Mouse (Mus musculus) CH12.LX (cell line): ENCODE data around the gene Snrpd3. TPM values are rescaled to one million over a fixed set of nuclear protein-coding genes. Genes with fewer than 3 reads are reported as not detected.

Experiments
- DNase-seq: peaks from one replicate; pipeline ENCODE4 v3.0.0-alpha.2; 2013; ENCODE audit errors: extremely low read depth
- H3K27ac ChIP-seq: 2 replicates; pipeline ENCODE4 v1.5.1; 2012; ENCODE audit warnings: low read depth, mild to moderate bottlenecking, control low read depth, moderate library complexity; ENCODE audit not compliant: insufficient read depth
- H3K27me3 ChIP-seq: replicated peaks from 2 replicates; pipeline ENCODE3; 2012; ENCODE audit warnings: inconsistent platforms
- H3K36me3 ChIP-seq, 2 experiments: replicated peaks in 1 of 2; 2 replicates each; pipeline versions ENCODE3 to v1.6.1; 2012; ENCODE audit warnings: inconsistent platforms in 1 of 2, low read length in 1 of 2, mild to moderate bottlenecking in 1 of 2, mixed read lengths in 1 of 2, moderate library complexity in 1 of 2; ENCODE audit not compliant: control insufficient read depth in 1 of 2, insufficient read depth in 1 of 2
- H3K4me1 ChIP-seq, 2 experiments: 2 replicates each; pipeline ENCODE4 v1.6.1; 2012; ENCODE audit warnings: inconsistent platforms in 1 of 2, moderate library complexity in 1 of 2; ENCODE audit not compliant: insufficient read depth in 2 of 2, control insufficient read depth in 1 of 2
- H3K4me2 ChIP-seq: 2 replicates; pipeline ENCODE4 v1.6.1; 2012; ENCODE audit warnings: low read depth, mild to moderate bottlenecking, control low read depth; ENCODE audit not compliant: poor library complexity, insufficient read depth, severe bottlenecking
- H3K4me3 ChIP-seq, 3 experiments: fragments of 150-350 bp in 1 of 3; sonication (generic) in 1 of 3; replicated peaks in 1 of 3; 2 replicates each; pipeline versions ENCODE3 to v1.5.1; 2011 to 2012; ENCODE audit warnings: low read depth in 2 of 3, low read length in 2 of 3, mild to moderate bottlenecking in 2 of 3, moderate library complexity in 2 of 3, control low read depth in 1 of 3, improper control_type of control experiment in 1 of 3, inconsistent platforms in 1 of 3, mixed read lengths in 1 of 3; ENCODE audit not compliant: poor library complexity in 1 of 3
- H3K79me2 ChIP-seq: replicated peaks from 2 replicates; pipeline ENCODE4 v1.6.1; 2012; ENCODE audit warnings: mild to moderate bottlenecking, moderate library complexity; ENCODE audit not compliant: control insufficient read depth, poor library complexity, insufficient read depth, severe bottlenecking; ENCODE audit errors: extremely low read depth
- H3K9ac ChIP-seq: 2 replicates; pipeline ENCODE4 v1.6.1; 2012; ENCODE audit warnings: low read depth, mild to moderate bottlenecking, control low read depth, moderate library complexity; ENCODE audit not compliant: insufficient read depth
- H3K9me3 ChIP-seq: replicated peaks from 2 replicates; pipeline ENCODE3; 2012; ENCODE audit warnings: low read length, inconsistent platforms, mixed read lengths
- BHLHE40 ChIP-seq: IDR thresholded peaks from 2 replicates; pipeline ENCODE4 v1.6.1; 2011; ENCODE audit warnings: mild to moderate bottlenecking, low read depth, low read length, improper control_type of control experiment
- CHD1 ChIP-seq: IDR thresholded peaks from 2 replicates; pipeline ENCODE4 v1.6.1; 2012; ENCODE audit warnings: low read depth, low read length, improper control_type of control experiment, inconsistent platforms
- CHD2 ChIP-seq: IDR thresholded peaks from 2 replicates; pipeline ENCODE4 v1.6.1; 2011; ENCODE audit warnings: low read length, improper control_type of control experiment
- CTCF ChIP-seq, 2 experiments: IDR thresholded peaks in 1 of 2; conservative IDR thresholded peaks in 1 of 2; 2 replicates each; pipeline ENCODE4 v1.5.1; 2011 to 2012; ENCODE audit warnings: low read depth in 2 of 2, low read length in 2 of 2, improper control_type of control experiment in 1 of 2, inconsistent platforms in 1 of 2, mild to moderate bottlenecking in 1 of 2, moderate library complexity in 1 of 2
- GABPA ChIP-seq: IDR thresholded peaks from 2 replicates; pipeline ENCODE4 v1.6.1; 2012; ENCODE audit warnings: low read depth, low read length, improper control_type of control experiment, inconsistent platforms; ENCODE audit not compliant: insufficient replicate concordance
- HCFC1 ChIP-seq: IDR thresholded peaks from 2 replicates; pipeline ENCODE4 v1.6.1; 2012; ENCODE audit warnings: low read depth, mild to moderate bottlenecking, inconsistent platforms, low read length, improper control_type of control experiment
- JUN ChIP-seq: IDR thresholded peaks from 2 replicates; pipeline ENCODE4 v1.6.1; 2011; ENCODE audit warnings: low read depth, mild to moderate bottlenecking, low read length, improper control_type of control experiment, moderate library complexity; ENCODE audit not compliant: insufficient read depth
- JUND ChIP-seq: conservative IDR thresholded peaks from 2 replicates; pipeline ENCODE4 v1.6.1; 2011; ENCODE audit warnings: low read depth, low read length, improper control_type of control experiment
- MAFK ChIP-seq: IDR thresholded peaks from 2 replicates; pipeline ENCODE4 v1.6.1; 2011; ENCODE audit warnings: low read length, improper control_type of control experiment; ENCODE audit not compliant: insufficient replicate concordance
- MAZ ChIP-seq: IDR thresholded peaks from 2 replicates; pipeline ENCODE4 v1.6.1; 2012; ENCODE audit warnings: low read depth, mild to moderate bottlenecking, inconsistent platforms, low read length, improper control_type of control experiment, moderate library complexity
- MEF2A ChIP-seq: IDR thresholded peaks from 2 replicates; pipeline ENCODE4 v1.6.1; 2014; ENCODE audit warnings: low read depth, mild to moderate bottlenecking, inconsistent platforms, low read length, improper control_type of control experiment, borderline replicate concordance
- MXI1 ChIP-seq: IDR thresholded peaks from 2 replicates; pipeline ENCODE4 v1.6.1; 2011; ENCODE audit warnings: mild to moderate bottlenecking, low read depth, low read length, improper control_type of control experiment
- MYC ChIP-seq: IDR thresholded peaks from 2 replicates; pipeline ENCODE4 v1.6.1; 2011; ENCODE audit warnings: low read depth, mild to moderate bottlenecking, improper control_type of control experiment, low read length
- NELFE ChIP-seq: IDR thresholded peaks from 2 replicates; pipeline ENCODE4 v1.6.1; 2011; ENCODE audit warnings: low read depth, low read length, improper control_type of control experiment
- NRF1 ChIP-seq: IDR thresholded peaks from 2 replicates; pipeline ENCODE4 v1.6.1; 2014; ENCODE audit warnings: low read depth, mild to moderate bottlenecking, inconsistent platforms, low read length, improper control_type of control experiment, moderate library complexity
- POLR2AphosphoS2 ChIP-seq: IDR thresholded peaks from 2 replicates; pipeline ENCODE4 v1.6.1; 2011; ENCODE audit warnings: low read depth, low read length, improper control_type of control experiment
- RAD21 ChIP-seq: IDR thresholded peaks from 2 replicates; pipeline ENCODE4 v1.6.1; 2011; ENCODE audit warnings: low read depth, mild to moderate bottlenecking, low read length, improper control_type of control experiment, moderate library complexity
- RCOR1 ChIP-seq: conservative IDR thresholded peaks from 2 replicates; pipeline ENCODE4 v1.6.1; 2012; ENCODE audit warnings: low read depth, mild to moderate bottlenecking, inconsistent platforms, low read length, improper control_type of control experiment
- SMC3 ChIP-seq: IDR thresholded peaks from 2 replicates; pipeline ENCODE4 v1.6.1; 2011; ENCODE audit warnings: low read depth, low read length, improper control_type of control experiment
- UBTF ChIP-seq: IDR thresholded peaks from 2 replicates; pipeline ENCODE4 v1.6.1; 2012; ENCODE audit warnings: low read depth, mild to moderate bottlenecking, inconsistent platforms, low read length, improper control_type of control experiment, moderate library complexity
- ZC3H11A ChIP-seq: IDR thresholded peaks from 2 replicates; pipeline ENCODE4 v1.6.1; 2012; ENCODE audit warnings: low read depth, mild to moderate bottlenecking, inconsistent platforms, low read length, improper control_type of control experiment
- ZKSCAN1 ChIP-seq: IDR thresholded peaks from 2 replicates; pipeline ENCODE4 v1.6.1; 2012; ENCODE audit warnings: low read depth, inconsistent platforms, low read length, improper control_type of control experiment, borderline replicate concordance
- ZMIZ1 ChIP-seq: IDR thresholded peaks from 2 replicates; pipeline ENCODE4 v1.6.1; 2012; ENCODE audit warnings: low read depth, mild to moderate bottlenecking, inconsistent platforms, low read length, improper control_type of control experiment
- ZNF384 ChIP-seq: IDR thresholded peaks from 2 replicates; pipeline ENCODE4 v1.6.1; 2012; ENCODE audit warnings: low read depth, low read length, improper control_type of control experiment, inconsistent platforms
- dilution Hi-C: fragments of 300-500 bp; cut with MboI; formaldehyde crosslinking; loops from 2 replicates; pipeline ENCODE4 v1.14.3; 2020; ENCODE audit warnings: low sequenced_read_pairs; ENCODE audit not compliant: extremely low pct_unique_long_range_greater_than_20kb, extremely low pct_ligation_motif_present
- in situ Hi-C: fragments of 300-500 bp; cut with MboI; formaldehyde crosslinking; loops from 3 replicates; pipeline ENCODE4 v1.14.3; 2019; ENCODE audit warnings: low sequenced_read_pairs, low pct_ligation_motif_present, low pct_unique_long_range_greater_than_20kb, mixed read lengths
- polyA plus RNA-seq: library from polyadenylated mRNA; unstranded; fragments of >175 nt; gene quantifications from 2 replicates; pipeline ENCODE4 v1.2.1, GENCODE M21; 2012; ENCODE audit warnings: low read depth; ENCODE audit not compliant: insufficient read length
- total RNA-seq, 2 experiments: library from RNA; depleted of rRNA; stranded (reverse); fragments of 300-350 nt in 1 of 2; fragments of >200 nt in 1 of 2; gene quantifications; 2 replicates each; pipeline ENCODE4 v1.2.3; 2012 to 2014

Gene Snrpd3
- total and polyA plus RNA-seq, 3 experiments: 57.8 to 554 (median 101) TPM

DNA sequence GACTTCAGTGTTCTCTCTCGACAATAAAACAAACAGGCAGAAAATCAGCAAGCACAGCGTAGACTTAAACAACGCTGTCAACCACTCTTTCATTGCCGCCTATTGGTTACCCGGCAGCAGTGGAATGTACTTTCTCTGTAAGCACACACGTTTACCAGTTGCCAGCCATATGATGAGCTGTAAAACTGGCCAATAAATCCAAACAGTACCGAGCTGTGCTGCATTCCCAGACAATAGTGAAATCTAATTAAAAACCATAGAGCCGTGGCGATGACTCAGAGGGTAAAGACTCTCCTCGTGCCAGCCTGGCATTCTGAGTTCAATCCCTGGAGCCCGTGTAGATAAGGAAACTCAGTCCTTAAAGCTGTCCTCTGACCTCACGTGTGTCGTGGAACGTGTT is 31.1 kb downstream of the Snrpd3 start:
- Histone ChIP-seq H3K27ac (no peak overlapping the region), H3K4me3 (no peak overlapping the region), H3K79me2 (no peaks in the 10 kb centered on the region), H3K27me3 (no peaks in the 10 kb centered on the region), H3K4me1 (peaks cover 0 to 4% of the 10 kb centered on the region in 2 experiments; a peak in 1 of 4 replicates), H3K9ac (no peak overlapping the region), H3K4me2 (no peak overlapping the region), H3K9me3 (peaks cover 3% of the 10 kb centered on the region), H3K36me3 (no peaks in the 10 kb centered on the region)
- TF ChIP-seq ZMIZ1: no peak
- in situ Hi-C loops: no loop called here
- DNase-seq: no peak
- dilution Hi-C loops: no loop called here

DNA sequence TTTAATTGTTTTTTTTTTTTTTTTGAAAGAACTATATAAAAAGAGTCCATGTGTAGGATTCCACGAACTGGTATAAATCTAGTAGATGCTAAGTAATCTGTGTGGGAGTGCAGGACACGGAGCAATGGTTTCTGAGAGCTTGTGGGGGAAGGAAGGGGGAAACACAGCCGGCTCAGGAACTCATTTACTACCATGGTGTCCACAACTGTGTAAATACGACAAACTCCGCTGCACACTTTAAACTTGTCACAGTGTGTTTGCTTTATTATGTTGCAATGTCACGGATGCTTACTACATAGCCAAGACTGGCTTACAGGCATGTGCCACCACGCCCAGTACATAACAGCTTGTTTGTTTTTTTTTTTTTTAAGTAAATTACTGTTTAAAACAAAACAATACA is 32.5 kb downstream of the Snrpd3 start:
- H3K27me3 ChIP-seq: no peaks in the 10 kb centered on the region
- DNase-seq: no peak
- no peak overlapping the region for H3K27ac ChIP-seq
- H3K4me1 ChIP-seq: peaks cover 0 to 8% of the 10 kb centered on the region in 2 experiments; a peak in 1 of 4 replicates
- H3K79me2 ChIP-seq: no peaks in the 10 kb centered on the region
- H3K36me3 ChIP-seq: no peaks in the 10 kb centered on the region
- dilution Hi-C loops: no loop called here
- no peak overlapping the region for H3K4me3 ChIP-seq
- in situ Hi-C loops: no loop called here
- TF ChIP-seq ZKSCAN1 (no peak), JUND (no peak), CHD2 (no peak), RAD21 (no peak), GABPA (no peak), SMC3 (no peak), MAZ (no peak), BHLHE40 (no peak)
- peaks cover 3% of the 10 kb centered on the region for H3K9me3 ChIP-seq
- no peak overlapping the region for H3K9ac ChIP-seq
- H3K4me2 ChIP-seq: no peak overlapping the region

- H3K79me2 ChIP-seq: no peaks in the 10 kb centered on the region
- no peaks in the 10 kb centered on the region for H3K27me3 ChIP-seq
- dilution Hi-C loops (no loop called here), in situ Hi-C loops (no loop called here)
- peaks cover 0 to 9% of the 10 kb centered on the region in 2 experiments; a peak in 2 of 4 replicates for H3K4me1 ChIP-seq
- no peaks in the 10 kb centered on the region for H3K36me3 ChIP-seq
- no peak overlapping the region for H3K4me3 ChIP-seq
- no peak for DNase-seq
- H3K27ac ChIP-seq: no peak overlapping the region
- no peaks in the 10 kb centered on the region for H3K9me3 ChIP-seq
- no peak for TF ChIP-seq MYC
- no peak for TF ChIP-seq GABPA
- TF ChIP-seq SMC3: no peak
- no peak for TF ChIP-seq ZNF384
- TF ChIP-seq NELFE: no peak
- no peak for TF ChIP-seq MXI1
- no peak for TF ChIP-seq BHLHE40
- no peak for TF ChIP-seq ZC3H11A
- TF ChIP-seq NRF1: no peak
- TF ChIP-seq CTCF (conservative IDR thresholded peaks at IDR 0.05 in 1 of 2, IDR thresholded peaks at IDR 0.05 in 1 of 2; ENCODE audit: low read depth in 2 of 2, low read length in 2 of 2): no peak
- TF ChIP-seq JUN: no peak
- no peak for TF ChIP-seq ZKSCAN1
- TF ChIP-seq RAD21: no peak
- TF ChIP-seq UBTF: no peak
- TF ChIP-seq CHD1: no peak
- no peak for TF ChIP-seq POLR2AphosphoS2
- no peak for TF ChIP-seq HCFC1
- TF ChIP-seq MEF2A: no peak
- no peak for TF ChIP-seq RCOR1
- no peak for TF ChIP-seq MAFK
- H3K4me2 ChIP-seq: no peak overlapping the region
- H3K9ac ChIP-seq: no peak overlapping the region
Observed at GRCm38 (mm10) chr10:75551175-75551574, 33.8 kb downstream of the Snrpd3 start.
